In genomic region chr8:88944038-88944437, GRCm38 (mm10) we compare ENCODE assay signal across 9 mouse cellular contexts.
A peak's percentile ranks its signal among the peaks of the same experiment; 100 is the strongest.
DNase-seq lines count a peak whose midpoint lies in the region; ATAC-seq and TF ChIP-seq lines count a peak whose summit lies in the region.
"Had no signal": no experiment of that assay in that cellular context is flagged by ENCODE, and none has a peak within 500 bp of the region (broad histone marks: within the 10 kb centered on the region; RNA-seq: fewer than 3 reads in every experiment).

No protein-coding gene starts in this region.

- H3K27ac ChIP-seq in left cerebral cortex, adult 2 months = no peak overlapping the region
- H3K27ac ChIP-seq in liver, postnatal 0 days (ENCODE audit: low read depth) = no peak overlapping the region
- no peak overlapping the region for H3K27ac ChIP-seq in cerebellum, adult 2 months (ENCODE audit: insufficient read depth, low read length)

- TF ChIP-seq CTCF in left cerebral cortex, adult 2 months (IDR thresholded peaks at IDR 0.05) = peak; percentile 51
- peak; percentile 63 for TF ChIP-seq CTCF in liver, postnatal 0 days (IDR thresholded peaks at IDR 0.05; ENCODE audit: low read depth)
- TF ChIP-seq CTCF in cerebellum, adult 2 months (IDR thresholded peaks at IDR 0.05; ENCODE audit: borderline replicate concordance, insufficient read depth, low read depth, low read length) = no peak

- no peak overlapping the region for H3K4me2 ChIP-seq in liver, postnatal 0 days (ENCODE audit: low read depth, low read length)
- H3K4me2 ChIP-seq: midbrain, embryonic 11.5 days had no signal

- no peaks in the 10 kb centered on the region for H3K9me3 ChIP-seq in liver, postnatal 0 days (ENCODE audit: low read length)

- intact Hi-C loops in left cerebral cortex, adult 2 months (cut with DNase I) = no loop called here
- intact Hi-C loops in left cerebral cortex, postnatal 25 days (cut with DNase I) = no loop called here

- H3K4me3 ChIP-seq in left cerebral cortex, adult 2 months = no peak overlapping the region
- H3K4me3 ChIP-seq in liver, postnatal 0 days (ENCODE audit: low read depth, low read length) = no peak overlapping the region
- H3K4me3 ChIP-seq in cerebellum, adult 2 months (replicated peaks; ENCODE audit: insufficient read depth, low read depth, low read length) = no peak overlapping the region

- WGBS in liver, postnatal 0 days (ENCODE audit: insufficient replicate concordance) = 51% methylated on average over 4 of the region's 4 CpGs
- WGBS in cerebellum, adult 2 months = 47% methylated on average over 4 of the region's 4 CpGs

- H3K27me3 ChIP-seq in liver, postnatal 0 days (ENCODE audit: insufficient read depth, low read length) = no peaks in the 10 kb centered on the region
- no peaks in the 10 kb centered on the region for H3K27me3 ChIP-seq in cerebellum, adult 2 months (ENCODE audit: control insufficient read depth, insufficient read depth, low read length)

- H3K4me1 ChIP-seq in liver, postnatal 0 days (ENCODE audit: insufficient read depth) = no peaks in the 10 kb centered on the region
- H3K4me1 ChIP-seq in cerebellum, adult 2 months (ENCODE audit: control insufficient read depth, insufficient read depth, low read length) = no peaks in the 10 kb centered on the region

- no peak overlapping the region for H3K9ac ChIP-seq in liver, postnatal 0 days (replicated peaks)

- no peak for TF ChIP-seq EP300 in liver, postnatal 0 days (IDR thresholded peaks at IDR 0.05; ENCODE audit: low read depth)

- no peak for TF ChIP-seq POLR2A in cerebellum, adult 2 months (IDR thresholded peaks at IDR 0.05; ENCODE audit: borderline replicate concordance, insufficient read depth, low read length)

- peak; percentile 10 to 21 for DNase-seq in adrenal gland, postnatal 36 days
- DNase-seq in adrenal gland, adult 2 months = no peak
- no peak for DNase-seq in left cerebral cortex, adult 2 months (ENCODE audit: extremely low spot score in 1 of 2, low spot score in 2 of 2)
- DNase-seq in left cerebral cortex, postnatal 25 days (ENCODE audit: low spot score in 2 of 2) = no peak
- DNase-seq in WW6 (ENCODE audit: low read depth, low spot score) = peak; percentile 77
- DNase-seq in liver, postnatal 0 days = peak; percentile 38
- no peak for DNase-seq in cerebellum, adult 2 months
- no peak for DNase-seq in spleen, postnatal 4 days (ENCODE audit: low spot score in 2 of 2)

- H3K36me3 ChIP-seq in liver, postnatal 0 days (replicated peaks; ENCODE audit: insufficient read depth, low read length) = no peaks in the 10 kb centered on the region

- no peak for ATAC-seq in liver, postnatal 0 days

Comparison
In these comparisons a context has a peak if more than half of its experiments do, and no peak if none do; other contexts are left out.
1. DNase-seq: peak in adrenal gland, postnatal 36 days (2 of 2), WW6 (single experiment) and liver, postnatal 0 days (single experiment); none in adrenal gland, adult 2 months (single experiment), left cerebral cortex, adult 2 months (0 of 2), left cerebral cortex, postnatal 25 days (0 of 2), cerebellum, adult 2 months (0 of 2) and spleen, postnatal 4 days (0 of 2).